Mouse (Mus musculus) kidney, postnatal 25 days (tissue): ENCODE results near the gene Fam24b.
A peak's percentile ranks its signal among the peaks of the same experiment; 100 is the strongest.

Source experiments
- DNase-seq, 2 experiments: peaks; one replicate each; pipeline ENCODE4 v3.0.0; 2021; ENCODE audit warnings: mixed read lengths in 2 of 2

The Fam24b gene

DNA sequence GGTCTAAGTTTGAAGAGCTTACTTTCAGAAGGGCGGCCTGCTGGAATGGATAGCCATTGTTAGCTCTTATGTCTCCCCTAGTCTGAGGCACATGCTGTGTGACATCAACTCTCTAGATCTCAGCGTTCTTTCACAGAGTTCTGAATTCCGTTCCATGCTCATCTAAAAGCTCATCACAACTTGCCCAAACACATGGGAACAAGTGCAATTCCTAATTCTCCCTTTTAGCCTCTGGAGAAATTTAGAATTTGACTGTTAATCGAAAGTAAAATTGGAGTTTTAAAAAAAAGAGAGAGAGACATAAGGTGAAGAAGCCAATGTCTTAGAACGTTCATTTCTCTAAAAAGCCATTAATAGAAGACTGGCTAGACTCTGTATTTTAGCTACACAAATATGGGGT is at the start of gene Fam24b:
Fam24b (minus strand) TSS at position 101 of the 400 bp plus-strand sequence.
- DNase-seq: no peak

DNA sequence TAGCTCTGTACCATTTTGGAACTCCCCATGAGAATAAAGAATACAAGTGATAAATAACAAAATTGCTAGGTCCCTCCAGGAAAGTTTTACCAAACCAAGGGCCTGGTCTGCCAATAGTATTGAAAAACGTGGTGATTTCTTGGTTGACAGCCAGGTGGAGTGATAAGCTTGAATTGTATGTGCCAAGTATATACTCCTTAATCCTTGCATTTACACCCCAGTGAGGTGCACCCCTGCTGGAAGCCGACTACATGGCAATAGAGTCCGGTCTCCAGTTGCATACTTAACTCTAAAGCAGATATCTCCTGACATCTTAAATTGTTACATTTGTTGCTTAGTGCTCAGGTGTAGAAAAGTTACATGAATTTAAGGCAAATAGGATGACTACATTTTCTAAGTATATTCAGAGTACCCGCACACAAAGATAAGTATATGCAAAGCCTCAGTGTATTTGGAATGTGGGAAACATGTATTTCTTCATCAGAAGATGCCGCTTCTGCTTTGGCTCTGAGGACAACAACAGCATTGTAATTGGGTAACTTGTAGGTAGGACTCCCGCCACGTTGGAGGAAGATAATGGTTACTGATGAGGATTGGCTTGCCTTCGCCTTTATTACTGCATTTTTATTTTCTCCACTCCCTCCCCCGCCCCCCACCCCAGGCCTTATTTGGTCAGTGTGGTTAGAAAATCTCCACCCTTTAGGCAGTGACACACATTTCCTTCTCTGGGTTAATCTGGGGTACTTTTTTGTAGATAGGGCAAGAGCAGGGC is 42.8 kb upstream of the Fam24b start:
- DNase-seq: no peak

DNA sequence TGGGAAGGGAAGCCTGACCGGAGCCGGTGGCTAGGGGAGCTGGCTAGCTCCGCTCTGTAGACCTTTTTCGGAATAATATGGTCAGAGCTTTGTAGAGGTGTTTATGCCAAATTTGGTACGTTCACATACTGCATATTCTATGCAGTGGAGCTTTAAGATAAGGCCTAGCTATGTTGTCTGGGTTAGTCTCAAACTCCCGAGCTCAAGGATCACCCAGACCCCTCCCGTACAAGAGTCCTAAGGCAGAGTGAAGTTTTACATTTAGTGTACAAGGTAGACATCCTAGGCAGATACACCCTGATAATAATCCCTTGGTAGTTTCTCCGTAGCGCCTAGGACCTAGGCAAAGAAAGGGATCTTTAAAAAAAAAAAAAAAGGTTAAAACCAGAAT is 42.1 kb upstream of the Fam24b start:
- no peak for DNase-seq

DNA sequence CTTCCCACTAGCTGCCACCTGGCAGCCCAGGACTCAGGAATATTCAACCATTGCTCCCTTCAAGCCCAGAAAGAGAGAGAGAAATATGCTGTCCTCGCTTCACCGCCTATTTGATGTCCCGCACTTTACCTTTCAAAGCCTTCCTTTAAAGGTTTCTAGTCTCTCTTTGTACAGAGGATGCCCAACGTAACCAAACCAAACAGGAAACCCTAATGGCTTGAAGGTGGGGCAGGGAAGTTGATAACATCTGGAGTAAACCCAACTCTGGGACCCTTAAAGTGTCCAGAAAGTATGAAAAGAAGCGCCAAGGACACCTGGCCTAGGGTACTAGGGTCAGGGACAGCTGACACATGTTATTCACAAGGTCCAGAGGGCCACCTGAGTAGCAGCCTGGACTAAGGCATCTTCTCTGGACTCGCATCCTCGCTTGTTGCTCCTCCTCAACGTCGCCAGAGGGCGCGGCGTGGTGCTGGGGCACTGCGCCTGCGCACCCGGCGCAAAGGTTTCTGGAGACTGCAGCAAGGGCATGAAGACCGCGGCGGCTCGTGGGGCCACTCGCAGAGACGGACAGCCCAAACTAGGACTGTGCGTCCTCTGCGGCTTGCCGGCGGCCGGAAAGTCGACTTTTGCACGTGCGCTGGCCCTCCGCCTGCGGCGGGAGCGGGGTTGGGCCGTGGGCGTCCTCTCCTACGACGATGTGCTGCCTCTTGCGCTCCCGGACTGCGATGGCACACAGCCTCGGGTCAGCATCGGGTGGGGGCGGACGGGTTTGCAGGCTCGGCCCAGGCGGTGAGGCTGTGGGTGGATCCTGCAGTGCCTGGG is 41.5 kb upstream of the Fam24b start, which contains the start of gene Pstk:
Pstk (plus strand) TSS at position 494 of the 822 bp plus-strand sequence.
- DNase-seq: peak; percentile 89 to 94

DNA sequence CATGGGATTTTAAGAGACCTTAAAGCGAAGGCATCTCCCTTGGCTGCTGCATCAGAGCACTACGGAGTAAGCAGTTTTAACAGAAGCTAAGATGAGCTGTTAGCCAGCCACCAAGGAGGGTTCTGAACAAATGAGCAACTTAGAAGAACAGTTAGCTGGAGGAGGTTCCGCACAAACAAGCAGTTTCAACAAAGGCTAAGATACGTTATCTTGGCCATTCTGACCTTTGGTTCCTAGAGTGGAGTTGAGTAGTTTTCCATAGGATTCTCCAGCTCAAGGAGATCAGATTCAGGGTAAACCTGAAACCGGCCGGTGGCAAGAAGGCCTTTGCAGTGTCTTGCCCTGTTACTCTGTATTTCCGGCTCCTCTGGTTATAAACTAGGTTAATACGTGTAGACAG is 34.8 kb upstream of the Fam24b start:
- no peak for DNase-seq

DNA sequence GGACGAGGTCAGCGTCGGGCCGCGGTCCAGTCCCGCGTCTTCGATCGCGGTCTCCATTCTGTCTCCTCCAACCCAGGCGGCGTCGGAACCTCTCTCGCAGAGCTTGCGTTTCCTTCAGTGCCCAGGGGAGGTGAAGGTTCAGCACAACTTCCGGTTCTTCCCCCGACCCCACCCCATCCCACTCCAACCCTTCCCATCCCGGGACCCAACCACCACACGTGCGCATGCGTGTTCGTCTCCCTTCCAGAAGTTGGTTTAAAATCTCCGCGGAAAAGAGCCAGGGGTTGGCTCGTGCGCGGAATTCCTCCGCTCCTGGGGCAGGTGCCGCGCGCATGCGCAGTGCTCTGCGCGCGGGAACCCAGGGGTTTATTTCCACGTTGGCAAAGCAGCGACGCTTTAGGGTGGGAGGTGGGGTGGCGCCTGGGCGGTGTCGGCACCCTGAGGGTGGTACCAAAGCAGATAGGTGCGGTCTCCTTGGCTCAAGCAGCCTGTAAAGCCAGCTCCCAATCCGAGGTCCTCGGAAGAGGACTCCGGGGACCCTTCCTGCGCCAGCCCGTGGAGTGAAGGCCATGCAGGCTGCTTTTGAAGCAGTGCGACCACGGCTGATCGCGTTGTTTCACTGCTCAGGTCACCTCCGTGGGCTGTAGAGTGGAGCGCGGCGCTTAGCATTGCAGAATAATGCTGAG is 33.4 kb upstream of the Fam24b start, which contains the start of gene 2310057M21Rik:
2310057M21Rik (minus strand) TSS at position 145 of the 686 bp plus-strand sequence.
- peak; percentile 97 to 98 for DNase-seq

DNA sequence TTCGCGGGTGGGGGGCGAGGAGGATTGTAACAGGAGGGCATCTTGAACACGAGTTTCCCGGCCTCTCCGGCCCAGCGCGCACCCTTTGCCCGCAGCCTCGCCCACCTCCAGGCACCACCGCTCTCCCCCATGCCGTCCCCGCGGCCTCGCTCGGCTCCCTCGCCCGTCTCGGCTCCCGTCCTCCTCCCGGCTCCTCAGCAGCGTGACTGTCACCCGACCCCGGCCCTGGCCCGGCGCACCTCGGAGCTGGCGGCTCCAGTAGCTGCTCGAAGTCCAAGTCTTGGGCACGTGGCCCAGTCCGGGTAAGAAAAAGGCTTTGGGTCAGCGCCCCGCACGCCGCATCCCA is 32.9 kb upstream of the Fam24b start:
- DNase-seq: no peak

DNA sequence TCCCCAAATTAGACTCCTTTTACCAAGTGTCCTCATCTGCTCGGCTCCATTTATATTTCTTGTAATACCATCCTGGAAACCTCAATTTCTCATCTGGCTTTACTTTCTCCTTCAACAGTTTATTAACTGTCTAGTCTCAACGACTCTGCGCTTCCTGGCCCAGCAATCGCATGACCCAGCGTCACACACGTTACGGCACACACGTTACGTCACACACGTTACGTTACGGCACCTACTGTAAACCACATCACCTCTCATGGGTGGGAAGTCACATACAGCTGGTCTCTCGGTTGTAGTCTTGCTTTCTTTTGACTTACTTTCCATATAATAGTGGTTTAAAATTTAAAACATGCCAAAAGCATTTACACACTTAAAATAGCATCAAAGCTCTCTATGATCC is 26.8 kb upstream of the Fam24b start:
- DNase-seq: no peak

DNA sequence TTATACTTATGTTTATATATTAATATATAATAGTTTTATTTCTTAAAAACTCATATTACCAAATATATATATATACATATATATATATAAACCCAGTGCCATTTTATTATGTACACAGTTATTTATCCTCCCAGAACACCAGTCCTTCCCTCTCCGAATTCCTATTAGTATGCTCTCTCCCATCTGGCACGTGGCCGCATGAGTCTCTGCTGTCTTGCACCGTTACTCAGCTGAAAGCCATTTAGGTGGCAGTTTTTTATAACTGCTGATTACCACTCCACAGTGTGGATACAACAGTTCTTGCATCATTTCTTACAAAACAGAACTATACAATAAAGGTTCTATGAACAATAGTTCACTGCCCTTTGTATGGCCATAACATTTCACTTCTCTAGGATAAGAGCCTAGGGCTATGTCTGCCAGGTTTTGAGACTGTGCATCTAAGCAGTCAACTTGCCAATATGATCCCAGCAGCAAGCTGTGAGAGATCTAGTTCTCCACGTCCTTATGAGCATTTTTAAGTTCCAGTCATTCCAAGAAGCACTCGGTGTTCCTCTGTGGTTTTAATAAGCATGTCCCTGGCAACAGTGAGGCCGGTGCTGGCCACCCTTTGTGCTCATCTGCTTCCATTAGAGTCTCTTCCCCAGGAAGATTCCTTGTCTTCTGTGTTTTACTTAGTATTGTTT is 16.7 kb upstream of the Fam24b start:
- no peak for DNase-seq

DNA sequence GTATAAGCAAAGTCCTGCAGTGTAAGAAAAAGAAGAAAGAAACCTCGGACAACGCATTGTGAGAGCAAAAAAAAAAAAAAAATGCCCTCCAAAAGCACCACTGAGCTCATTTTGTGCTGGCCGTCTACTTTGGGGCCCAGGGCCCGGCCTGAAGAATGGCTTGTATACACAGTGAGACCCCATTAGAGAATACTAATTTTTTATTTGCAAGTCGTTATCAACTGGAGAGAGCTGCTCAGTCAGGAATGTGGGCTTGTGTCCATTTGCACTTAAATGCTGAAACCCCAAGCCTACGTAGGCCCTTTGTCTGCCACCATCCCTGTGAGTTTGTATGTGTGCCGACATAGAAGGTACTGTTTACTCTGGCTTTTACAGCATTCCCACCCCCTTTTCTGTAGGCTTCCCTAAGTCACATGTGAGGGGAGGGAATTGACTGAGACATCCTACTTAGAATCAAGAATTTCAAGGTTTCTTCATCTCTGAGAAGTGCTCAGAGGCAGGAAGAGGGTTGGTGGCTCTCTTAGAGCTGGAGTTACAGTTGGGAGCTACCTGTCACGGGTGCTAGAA is 8.3 kb upstream of the Fam24b start:
- DNase-seq: no peak

DNA sequence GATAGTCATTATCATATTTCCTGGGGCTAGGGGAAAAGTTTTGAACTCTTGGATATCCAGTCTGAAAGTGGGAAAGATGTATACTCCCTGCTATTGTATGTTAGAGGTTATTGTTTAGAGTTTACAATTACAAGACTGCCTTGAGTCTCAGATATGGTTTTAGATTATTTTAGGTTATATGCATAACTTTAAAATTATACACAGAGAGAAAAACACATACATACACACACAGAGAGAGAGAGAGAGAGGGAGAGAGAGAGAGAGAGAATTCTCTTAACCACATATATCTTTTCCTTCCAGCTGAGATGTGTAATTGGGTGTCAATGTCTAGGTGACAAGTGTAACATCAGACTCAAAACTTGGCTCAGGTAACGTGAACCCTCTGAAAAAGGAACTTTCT is 4.2 kb upstream of the Fam24b start, which contains the start of gene Fam24a:
Fam24a (plus strand) TSS at position 301 of the 400 bp plus-strand sequence.
- no peak for DNase-seq

DNA sequence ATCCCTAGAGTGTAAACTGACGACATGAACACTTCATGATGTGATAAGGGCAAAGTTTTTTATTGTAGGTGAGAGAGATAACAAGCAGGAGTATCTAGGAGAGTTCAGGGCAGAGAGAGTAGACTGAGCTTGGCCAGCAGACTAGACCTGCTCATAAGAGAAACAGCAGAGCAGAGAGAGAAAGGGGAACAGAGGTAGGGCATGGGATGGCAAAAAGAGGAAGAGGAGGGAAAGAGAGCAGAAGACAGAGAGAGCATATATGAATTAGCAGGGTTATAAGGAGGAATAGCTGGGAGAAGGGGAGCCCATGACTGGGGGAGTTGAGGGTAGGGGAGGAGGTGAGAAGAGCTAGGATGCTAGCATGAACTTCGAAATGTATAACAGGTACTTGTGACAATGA is 2.4 kb upstream of the Fam24b start:
- no peak for DNase-seq

DNA sequence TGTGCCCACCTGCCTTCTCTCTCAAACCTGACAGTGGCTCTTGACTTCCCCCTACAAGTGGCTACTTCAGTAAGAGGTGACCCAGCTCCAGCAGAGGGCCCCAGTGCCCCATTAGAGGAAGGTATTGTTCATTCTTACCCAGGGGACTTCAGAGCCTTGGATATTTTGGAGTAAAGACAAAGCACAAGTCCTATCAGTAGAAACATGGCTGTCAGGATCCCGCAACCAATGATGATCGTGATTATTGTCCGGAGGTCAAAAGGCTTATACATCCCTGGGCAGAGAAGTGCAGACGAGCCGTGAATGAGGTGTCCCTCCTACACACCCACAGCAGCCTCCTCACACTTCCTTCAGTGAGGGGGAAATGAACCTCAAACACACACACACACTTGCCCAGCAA is 2.3 kb downstream of the Fam24b start:
- no peak for DNase-seq

DNA sequence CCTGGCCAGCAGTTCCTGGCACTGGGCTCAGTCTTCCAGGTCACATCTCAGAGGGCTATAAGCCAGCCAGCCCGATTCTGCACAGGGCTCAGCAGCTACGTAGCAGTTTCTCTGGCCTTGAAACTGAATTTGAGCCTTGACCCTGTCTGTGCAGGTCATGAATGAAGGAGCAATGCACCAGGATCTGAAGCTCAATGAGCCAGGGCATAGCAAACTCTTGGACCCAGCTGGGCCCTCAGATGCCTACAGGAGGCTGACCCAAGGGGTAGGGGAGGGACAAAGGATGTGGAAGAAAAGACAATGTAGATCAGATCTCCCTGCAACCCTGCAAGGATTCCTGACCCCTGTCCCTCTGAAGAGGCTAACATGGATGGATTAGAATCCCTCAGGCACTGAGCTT is 7.1 kb downstream of the Fam24b start, which contains the start of gene Cuzd1:
Cuzd1 (minus strand) TSS at position 101 of the 400 bp plus-strand sequence.
- no peak for DNase-seq

DNA sequence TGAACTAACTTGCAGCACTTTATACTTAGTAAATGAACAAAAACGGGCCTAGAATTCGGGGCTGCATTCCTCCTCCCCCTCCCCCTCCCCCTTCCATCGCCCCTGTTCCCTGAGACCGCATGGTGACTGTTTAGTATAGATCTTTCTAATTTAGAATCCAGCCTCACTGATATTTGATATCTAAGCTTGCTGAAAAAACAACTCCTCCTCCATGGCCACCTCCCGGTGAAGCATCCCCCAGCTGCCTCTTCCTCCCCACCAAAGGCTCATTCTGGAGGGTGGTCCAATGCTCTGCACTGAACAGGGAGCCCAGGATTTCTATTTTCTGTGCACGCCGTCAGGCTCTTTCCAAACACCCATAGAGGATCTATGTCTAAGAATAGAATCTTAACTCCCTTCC is 11.0 kb downstream of the Fam24b start:
- no peak for DNase-seq

DNA sequence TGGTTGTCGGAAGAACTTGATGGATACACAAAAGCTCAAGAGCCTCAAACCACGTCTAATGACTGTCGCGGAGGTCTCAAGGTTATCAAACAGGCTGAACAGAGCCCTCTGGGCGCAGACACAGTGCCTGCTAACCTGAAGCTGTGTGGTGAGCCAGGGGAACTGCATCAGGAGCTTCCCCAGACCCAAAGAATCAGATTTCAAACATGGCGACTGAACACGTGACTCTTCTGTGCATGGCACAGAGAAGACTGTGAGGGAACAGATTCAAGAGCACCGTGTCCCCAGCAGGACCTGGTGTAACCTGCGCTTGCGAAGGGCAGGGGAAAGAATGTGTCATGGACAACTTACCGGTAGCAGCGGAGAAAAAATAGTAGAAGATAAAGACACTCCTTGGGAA is 11.7 kb downstream of the Fam24b start:
- DNase-seq: no peak

DNA sequence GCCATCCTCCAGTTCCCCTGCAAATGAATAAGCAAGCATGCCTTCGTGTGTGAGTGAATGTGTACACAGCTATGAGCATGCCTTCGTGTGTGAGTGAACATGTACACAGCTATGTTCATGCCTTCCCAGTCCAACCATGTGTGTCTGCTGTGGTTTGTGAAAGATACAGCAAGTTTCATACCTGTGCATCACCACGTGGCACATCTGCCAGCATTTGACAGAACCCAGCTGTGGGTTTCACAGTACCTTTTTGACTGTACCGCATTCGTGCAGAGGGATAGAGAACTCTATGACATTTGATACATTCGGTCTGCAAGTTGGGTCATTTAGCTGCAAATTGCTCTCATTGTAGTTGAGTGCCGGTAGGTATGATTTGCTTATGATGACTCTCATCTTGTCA is 14.8 kb downstream of the Fam24b start:
- DNase-seq: no peak

DNA sequence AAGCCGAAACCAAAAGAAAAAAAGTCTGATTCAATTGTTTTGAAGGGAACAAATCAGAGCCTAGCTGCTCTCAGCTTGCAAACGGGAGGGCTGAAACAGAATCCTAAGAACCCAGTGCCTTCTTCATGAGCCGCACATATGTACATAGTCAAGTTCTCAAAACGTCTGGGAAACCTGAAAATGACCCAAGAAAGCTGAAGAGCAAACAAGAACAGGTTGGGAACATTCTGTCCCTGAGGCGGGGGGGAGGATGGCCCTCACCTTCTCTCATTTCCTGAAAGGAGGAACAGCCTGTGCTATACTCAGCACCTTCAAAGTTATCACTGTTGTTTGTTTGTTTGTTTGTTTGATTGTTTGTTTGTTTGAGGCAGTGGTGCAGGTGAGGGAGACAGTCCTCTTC is 22.6 kb downstream of the Fam24b start:
- DNase-seq: no peak

DNA sequence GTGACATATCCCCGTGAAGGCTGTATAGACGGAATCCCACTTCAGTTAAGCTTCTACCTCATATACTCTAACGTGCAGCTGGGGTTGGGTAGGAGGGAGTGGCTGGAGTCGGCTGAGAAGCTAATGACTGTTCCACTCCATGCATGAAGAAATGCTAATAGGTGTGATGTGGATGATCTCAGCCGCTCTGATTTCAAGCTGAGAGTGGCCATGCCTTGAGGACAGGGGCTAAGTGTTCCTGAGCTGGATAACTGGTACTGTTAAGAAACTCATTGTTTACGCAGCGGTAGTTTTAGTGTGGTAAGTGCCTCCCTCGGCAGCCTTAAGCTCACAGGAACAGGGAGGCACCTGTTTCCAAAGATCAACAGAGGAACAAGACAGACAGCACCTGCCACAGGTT is 26.0 kb downstream of the Fam24b start:
- no peak for DNase-seq

DNA sequence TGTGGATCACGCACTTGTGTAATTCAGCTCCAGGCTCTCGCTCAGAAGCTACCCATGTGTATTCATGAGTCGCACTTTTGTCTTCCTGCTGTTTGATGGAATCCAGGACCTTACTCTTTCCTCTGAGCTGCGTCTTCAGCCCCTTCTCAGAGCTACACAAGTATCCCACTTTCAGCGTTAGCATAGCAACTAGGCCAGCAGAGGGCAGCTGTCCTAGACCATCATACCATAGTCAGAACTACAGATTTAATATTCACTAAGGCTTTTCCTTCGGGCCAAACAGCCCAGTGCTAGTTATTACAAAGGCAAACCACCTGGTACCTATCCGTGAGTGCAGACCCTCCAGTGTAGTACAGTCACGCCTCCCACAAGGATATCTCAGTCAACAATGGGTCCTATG is 32.2 kb downstream of the Fam24b start:
- DNase-seq: no peak
